Mouse (Mus musculus): ENCODE measurements at regions not wholly inside any gene's neighbourhood (a gene's known extent, or its start where the extent isn't known, plus 50 kb on each side); places are given as distances from the start of the nearest gene placed in this dataset.

GRCm38 (mm10) chr16:77400276-77400891 is 201.5 kb downstream of the Gm11146 start:
- no peak for DNase-seq (ENCODE audit: low read depth, low spot score)

GRCm38 (mm10) chr16:77399846-77400275 is 202.0 kb downstream of the Gm11146 start:
- no peak for DNase-seq (ENCODE audit: low read depth, low spot score)

GRCm38 (mm10) chr16:77394054-77394716 is 207.7 kb downstream of the Gm11146 start:
- DNase-seq (ENCODE audit: low read depth, low spot score): no peak

- DNase-seq (ENCODE audit: low read depth, low spot score): no peak
These were observed 208.4 kb downstream of the Gm11146 start for GRCm38 (mm10) chr16:77393470-77393869.

GRCm38 (mm10) chr16:77392205-77392604 is 209.7 kb downstream of the Gm11146 start:
- no peak for DNase-seq (ENCODE audit: low read depth, low spot score)

- no peak for DNase-seq (ENCODE audit: low read depth, low spot score)
These were observed 217.7 kb downstream of the Gm11146 start for GRCm38 (mm10) chr16:77384021-77384729.

GRCm38 (mm10) chr16:77382790-77383189 is 219.1 kb downstream of the Gm11146 start:
- no peak for DNase-seq (ENCODE audit: low read depth, low spot score)

- no peak for DNase-seq (ENCODE audit: low read depth, low spot score)
These were observed 229.1 kb downstream of the Gm11146 start for GRCm38 (mm10) chr16:77372768-77373167.

- no peak for DNase-seq (ENCODE audit: low read depth, low spot score)
These were observed 232.1 kb downstream of the Gm11146 start for GRCm38 (mm10) chr16:77369810-77370209.

GRCm38 (mm10) chr16:77365254-77365653 is 236.6 kb downstream of the Gm11146 start:
- no peak for DNase-seq (ENCODE audit: low read depth, low spot score)

- no peak for DNase-seq (ENCODE audit: low read depth, low spot score)
These were observed 237.5 kb downstream of the Gm11146 start for GRCm38 (mm10) chr16:77364439-77364838.

GRCm38 (mm10) chr16:77359190-77359589 is 242.7 kb downstream of the Gm11146 start:
- DNase-seq (ENCODE audit: low read depth, low spot score): no peak

- DNase-seq (ENCODE audit: low read depth, low spot score): no peak
These were observed 246.6 kb downstream of the Gm11146 start for GRCm38 (mm10) chr16:77355260-77355659.

GRCm38 (mm10) chr16:77354201-77354712 is 247.6 kb downstream of the Gm11146 start:
- no peak for DNase-seq (ENCODE audit: low read depth, low spot score)

- DNase-seq (ENCODE audit: low read depth, low spot score): no peak
These were observed 255.8 kb downstream of the Gm11146 start for GRCm38 (mm10) chr16:77346128-77346527.

- DNase-seq (ENCODE audit: low read depth, low spot score): no peak
These were observed 269.6 kb downstream of the Gm11146 start for GRCm38 (mm10) chr16:77332285-77332684.

GRCm38 (mm10) chr16:77330996-77331395 is 270.9 kb downstream of the Gm11146 start:
- no peak for DNase-seq (ENCODE audit: low read depth, low spot score)

GRCm38 (mm10) chr16:77329711-77330530 is 272.0 kb downstream of the Gm11146 start:
- no peak for DNase-seq (ENCODE audit: low read depth, low spot score)

GRCm38 (mm10) chr16:77329160-77329691 is 272.7 kb downstream of the Gm11146 start:
- no peak for DNase-seq (ENCODE audit: low read depth, low spot score)

GRCm38 (mm10) chr16:77328628-77329159 is 273.2 kb downstream of the Gm11146 start:
- no peak for DNase-seq (ENCODE audit: low read depth, low spot score)

- DNase-seq (ENCODE audit: low read depth, low spot score): no peak
These were observed 273.8 kb downstream of the Gm11146 start for GRCm38 (mm10) chr16:77328049-77328448.

Measured in CD4-positive helper T cell, adult 2 months (primary cell).